Mouse (Mus musculus): ENCODE results near the gene Syne3. TPM values are rescaled to one million over a fixed set of nuclear protein-coding genes. Genes with fewer than 3 reads are reported as not detected.

Syne3 gene
- polyA plus RNA-seq, 1 experiment from 2014 or later = 3.0 TPM

- no peaks in the 10 kb centered on the region for H3K9me3 ChIP-seq (ENCODE audit: control insufficient read depth, low read length)
- peaks cover 23% of the 10 kb centered on the region for H3K4me1 ChIP-seq (ENCODE audit: control insufficient read depth, insufficient read depth, low read length)
- peak overlapping the region; percentile 39; the same call in 1 of the 2 replicates for H3K27ac ChIP-seq (replicated peaks; ENCODE audit: low read depth, low read length)
- peak overlapping the region; percentile 67 for H3K4me3 ChIP-seq (ENCODE audit: low read depth, low read length)
- H3K9ac ChIP-seq (ENCODE audit: low read depth, low read length) = peak overlapping the region; percentile 72
- H3K4me2 ChIP-seq (ENCODE audit: low read depth, low read length) = peak overlapping the region; percentile 98
- under 1% methylated on average over 12 of the region's 13 CpGs for WGBS
- H3K36me3 ChIP-seq (ENCODE audit: control insufficient read depth, insufficient read depth, low read length) = no peaks in the 10 kb centered on the region
- DNase-seq (ENCODE audit: low spot score) (peak; percentile 90), ATAC-seq (ENCODE audit: low read depth) (peak; percentile 75)
- H3K27me3 ChIP-seq (replicated peaks; ENCODE audit: control insufficient read depth, insufficient read depth, low read length) = no peaks in the 10 kb centered on the region; the same call in 1 of the 2 replicates
Measured at GRCm38 (mm10) chr12:105008752-105009178, 844 bp downstream of the Syne3 start.

GRCm38 (mm10) chr12:105008150-105008549, 1.5 kb downstream of the Syne3 start:
- ATAC-seq (ENCODE audit: low read depth) = no peak
- 61% methylated on average over 2 of the region's 2 CpGs for WGBS
- Histone ChIP-seq H3K9ac (ENCODE audit: low read depth, low read length) (0 out of 2 replicates have a peak overlapping the region, but pooled peaks have one; percentile 28), H3K4me2 (ENCODE audit: low read depth, low read length) (peak overlapping the region; percentile 98), H3K4me3 (ENCODE audit: low read depth, low read length) (no peak overlapping the region), H3K27me3 (replicated peaks; ENCODE audit: control insufficient read depth, insufficient read depth, low read length) (no peaks in the 10 kb centered on the region; the same call in 1 of the 2 replicates), H3K4me1 (ENCODE audit: control insufficient read depth, insufficient read depth, low read length) (peaks cover 26% of the 10 kb centered on the region), H3K36me3 (ENCODE audit: control insufficient read depth, insufficient read depth, low read length) (no peaks in the 10 kb centered on the region), H3K9me3 (ENCODE audit: control insufficient read depth, low read length) (no peaks in the 10 kb centered on the region), H3K27ac (replicated peaks; ENCODE audit: low read depth, low read length) (no peak overlapping the region)
- no peak for DNase-seq (ENCODE audit: low spot score)

- ATAC-seq (ENCODE audit: low read depth) (no peak), DNase-seq (ENCODE audit: low spot score) (no peak)
- Histone ChIP-seq H3K4me1 (ENCODE audit: control insufficient read depth, insufficient read depth, low read length) (peaks cover 28% of the 10 kb centered on the region), H3K4me2 (ENCODE audit: low read depth, low read length) (no peak overlapping the region), H3K27ac (replicated peaks; ENCODE audit: low read depth, low read length) (no peak overlapping the region), H3K4me3 (ENCODE audit: low read depth, low read length) (no peak overlapping the region), H3K9ac (ENCODE audit: low read depth, low read length) (no peak overlapping the region), H3K9me3 (ENCODE audit: control insufficient read depth, low read length) (no peaks in the 10 kb centered on the region), H3K27me3 (replicated peaks; ENCODE audit: control insufficient read depth, insufficient read depth, low read length) (no peaks in the 10 kb centered on the region; the same call in 1 of the 2 replicates), H3K36me3 (ENCODE audit: control insufficient read depth, insufficient read depth, low read length) (no peaks in the 10 kb centered on the region)
- 75% methylated on average over 2 of the region's 2 CpGs for WGBS
Measured at GRCm38 (mm10) chr12:105005715-105005972, 4.0 kb downstream of the Syne3 start.

- no peaks in the 10 kb centered on the region for H3K36me3 ChIP-seq (ENCODE audit: control insufficient read depth, insufficient read depth, low read length)
- no peaks in the 10 kb centered on the region for H3K9me3 ChIP-seq (ENCODE audit: control insufficient read depth, low read length)
- 73% methylated on average over 22 of the region's 22 CpGs for WGBS
- no peaks in the 10 kb centered on the region; the same call in 1 of the 2 replicates for H3K27me3 ChIP-seq (replicated peaks; ENCODE audit: control insufficient read depth, insufficient read depth, low read length)
- no peak overlapping the region for H3K9ac ChIP-seq (ENCODE audit: low read depth, low read length)
- no peak overlapping the region for H3K4me3 ChIP-seq (ENCODE audit: low read depth, low read length)
- H3K4me1 ChIP-seq (ENCODE audit: control insufficient read depth, insufficient read depth, low read length) = peaks cover 26% of the 10 kb centered on the region
- H3K4me2 ChIP-seq (ENCODE audit: low read depth, low read length) = no peak overlapping the region
- ATAC-seq (ENCODE audit: low read depth) (no peak), DNase-seq (ENCODE audit: low spot score) (no peak)
- H3K27ac ChIP-seq (replicated peaks; ENCODE audit: low read depth, low read length) = peak overlapping the region; percentile 36; the same call in 1 of the 2 replicates
Measured at GRCm38 (mm10) chr12:105004956-105005714, 4.5 kb downstream of the Syne3 start.

GRCm38 (mm10) chr12:105003715-105004114, 5.9 kb downstream of the Syne3 start:
- H3K4me2 ChIP-seq (ENCODE audit: low read depth, low read length) = no peak overlapping the region

GRCm38 (mm10) chr12:105003158-105003557, 6.5 kb downstream of the Syne3 start:
- WGBS = 36% methylated on average over 9 of the region's 9 CpGs

More at GRCm38 (mm10) chr12:105003715-105004114, 5.9 kb downstream of the Syne3 start:
- 59% methylated on average over 3 of the region's 3 CpGs for WGBS
- 0 out of 2 replicates have a peak overlapping the region, but pooled peaks have one; percentile 35 for H3K27ac ChIP-seq (replicated peaks; ENCODE audit: low read depth, low read length)
- no peak for DNase-seq (ENCODE audit: low spot score)
- H3K9me3 ChIP-seq (ENCODE audit: control insufficient read depth, low read length) = no peaks in the 10 kb centered on the region
- H3K27me3 ChIP-seq (replicated peaks; ENCODE audit: control insufficient read depth, insufficient read depth, low read length) = no peaks in the 10 kb centered on the region
- no peaks in the 10 kb centered on the region for H3K36me3 ChIP-seq (ENCODE audit: control insufficient read depth, insufficient read depth, low read length)
- H3K4me3 ChIP-seq (ENCODE audit: low read depth, low read length) = no peak overlapping the region
- no peak overlapping the region for H3K9ac ChIP-seq (ENCODE audit: low read depth, low read length)
- H3K4me1 ChIP-seq (ENCODE audit: control insufficient read depth, insufficient read depth, low read length) = peaks cover 16% of the 10 kb centered on the region
- ATAC-seq (ENCODE audit: low read depth) = no peak

GRCm38 (mm10) chr12:105002340-105003132, 7.1 kb downstream of the Syne3 start:
- Histone ChIP-seq H3K36me3 (ENCODE audit: control insufficient read depth, insufficient read depth, low read length) (no peaks in the 10 kb centered on the region), H3K9ac (ENCODE audit: low read depth, low read length) (no peak overlapping the region), H3K4me2 (ENCODE audit: low read depth, low read length) (no peak overlapping the region), H3K27me3 (replicated peaks; ENCODE audit: control insufficient read depth, insufficient read depth, low read length) (no peaks in the 10 kb centered on the region), H3K27ac (replicated peaks; ENCODE audit: low read depth, low read length) (no peak overlapping the region), H3K4me3 (ENCODE audit: low read depth, low read length) (no peak overlapping the region), H3K9me3 (ENCODE audit: control insufficient read depth, low read length) (no peaks in the 10 kb centered on the region), H3K4me1 (ENCODE audit: control insufficient read depth, insufficient read depth, low read length) (peaks cover 12% of the 10 kb centered on the region)
- WGBS = 64% methylated on average over 10 of the region's 10 CpGs
- ATAC-seq (ENCODE audit: low read depth) (peak; percentile 90), DNase-seq (ENCODE audit: low spot score) (peak; percentile 75)

More at GRCm38 (mm10) chr12:105003158-105003557, 6.5 kb downstream of the Syne3 start:
- DNase-seq (ENCODE audit: low spot score) = peak; percentile 78
- Histone ChIP-seq H3K4me3 (ENCODE audit: low read depth, low read length) (no peak overlapping the region), H3K27ac (replicated peaks; ENCODE audit: low read depth, low read length) (no peak overlapping the region), H3K36me3 (ENCODE audit: control insufficient read depth, insufficient read depth, low read length) (no peaks in the 10 kb centered on the region), H3K4me1 (ENCODE audit: control insufficient read depth, insufficient read depth, low read length) (peaks cover 12% of the 10 kb centered on the region), H3K27me3 (replicated peaks; ENCODE audit: control insufficient read depth, insufficient read depth, low read length) (no peaks in the 10 kb centered on the region), H3K9me3 (ENCODE audit: control insufficient read depth, low read length) (no peaks in the 10 kb centered on the region), H3K9ac (ENCODE audit: low read depth, low read length) (no peak overlapping the region), H3K4me2 (ENCODE audit: low read depth, low read length) (no peak overlapping the region)
- peak; percentile 56 for ATAC-seq (ENCODE audit: low read depth)

GRCm38 (mm10) chr12:105001317-105001716, 8.3 kb downstream of the Syne3 start:
- no peaks in the 10 kb centered on the region for H3K9me3 ChIP-seq (ENCODE audit: control insufficient read depth, low read length)

More at GRCm38 (mm10) chr12:105001317-105001716, 8.3 kb downstream of the Syne3 start:
- no peaks in the 10 kb centered on the region for H3K27me3 ChIP-seq (replicated peaks; ENCODE audit: control insufficient read depth, insufficient read depth, low read length)
- 82% methylated on average over 9 of the region's 9 CpGs for WGBS
- ATAC-seq (ENCODE audit: low read depth) = no peak
- no peaks in the 10 kb centered on the region for H3K36me3 ChIP-seq (ENCODE audit: control insufficient read depth, insufficient read depth, low read length)
- H3K4me3 ChIP-seq (ENCODE audit: low read depth, low read length) = no peak overlapping the region
- no peak overlapping the region for H3K4me2 ChIP-seq (ENCODE audit: low read depth, low read length)
- peaks cover 12% of the 10 kb centered on the region for H3K4me1 ChIP-seq (ENCODE audit: control insufficient read depth, insufficient read depth, low read length)
- no peak overlapping the region for H3K27ac ChIP-seq (replicated peaks; ENCODE audit: low read depth, low read length)
- no peak for DNase-seq (ENCODE audit: low spot score)
- no peak overlapping the region for H3K9ac ChIP-seq (ENCODE audit: low read depth, low read length)

Measured in embryonic facial prominence, embryonic 14.5 days (tissue).